Mouse (Mus musculus) heart, embryonic 16.5 days (tissue): ENCODE data around the gene Galnt3. TPM values are rescaled to one million over a fixed set of nuclear protein-coding genes. Genes with fewer than 3 reads are reported as not detected.

Source experiments
- ATAC-seq: fragments of 200-750 bp; cut with Nextera tagmentation; replicated peaks from 2 replicates; pipeline ENCODE4 v1.8.0; 2017; ENCODE audit warnings: moderate number of reproducible peaks; ENCODE audit not compliant: insufficient read depth, low FRiP score; ENCODE audit errors: extremely low read depth
- H3K27ac ChIP-seq: fragments of 300-500 bp; sonication (generic); 2 replicates; pipeline ENCODE4 v1.5.1; 2014; ENCODE audit warnings: mild to moderate bottlenecking, low read length, control low read depth, moderate library complexity
- H3K27me3 ChIP-seq: fragments of 300-500 bp; sonication (generic); 2 replicates; pipeline ENCODE4 v1.6.1; 2014; ENCODE audit warnings: low read length, mixed read lengths; ENCODE audit not compliant: control insufficient read depth, insufficient read depth
- H3K36me3 ChIP-seq: fragments of 300-500 bp; sonication (generic); 2 replicates; pipeline ENCODE4 v1.6.1; 2014; ENCODE audit not compliant: control insufficient read depth, insufficient read depth
- H3K4me1 ChIP-seq: fragments of 300-500 bp; sonication (generic); 2 replicates; pipeline ENCODE4 v1.6.1; 2014; ENCODE audit warnings: low read length, mixed read lengths; ENCODE audit not compliant: control insufficient read depth, insufficient read depth
- H3K4me2 ChIP-seq: fragments of 300-500 bp; sonication (generic); 2 replicates; pipeline ENCODE4 v1.6.1; 2014; ENCODE audit warnings: low read depth, mild to moderate bottlenecking, control low read depth, low read length
- H3K4me3 ChIP-seq: fragments of 300-500 bp; sonication (generic); 2 replicates; pipeline ENCODE4 v1.5.1; 2014; ENCODE audit warnings: mild to moderate bottlenecking, control low read depth, low read length
- H3K9ac ChIP-seq: fragments of 300-500 bp; sonication (generic); 2 replicates; pipeline ENCODE4 v1.6.1; 2014; ENCODE audit warnings: low read length, control low read depth
- H3K9me3 ChIP-seq: fragments of 300-500 bp; sonication (generic); replicated peaks from 2 replicates; pipeline ENCODE4 v1.6.1; 2016; ENCODE audit warnings: low read length; ENCODE audit not compliant: control insufficient read depth
- WGBS: fragments of 180-500 bp; shearing (Covaris S2); extraction: QIAGEN DNeasy Blood & Tissue Kit; methylation state at CpG from one replicate; pipeline ENCODE4 v1.1.7; 2014; 5-methylcytosine and 5-hydroxymethylcytosine counted together
- polyA plus RNA-seq: library from polyadenylated mRNA; unstranded; fragments of >200 nt; fragmentation: Nextera tagmentation; extraction: Ambion mirVana; gene quantifications from 2 replicates; pipeline ENCODE4 v1.2.1, GENCODE M21; 2015

Galnt3 gene
- polyA plus RNA-seq, 1 experiment from 2014 or later: 1.3 TPM

GRCm38 (mm10) chr2:66126936-66127335, 2.1 kb upstream of the Galnt3 start:
- H3K4me1 ChIP-seq: peaks cover 11% of the 10 kb centered on the region
- H3K9ac ChIP-seq: no peak overlapping the region
- no peak overlapping the region for H3K27ac ChIP-seq
- no peak for ATAC-seq
- H3K4me2 ChIP-seq: no peak overlapping the region
- H3K36me3 ChIP-seq: no peaks in the 10 kb centered on the region
- 79% methylated on average over 4 of the region's 4 CpGs for WGBS
- no peak overlapping the region for H3K4me3 ChIP-seq
- H3K9me3 ChIP-seq: no peaks in the 10 kb centered on the region
- peaks cover 32% of the 10 kb centered on the region for H3K27me3 ChIP-seq

- peak; percentile 18 for ATAC-seq
- Histone ChIP-seq H3K27me3 (peaks cover 32% of the 10 kb centered on the region), H3K27ac (no peak overlapping the region), H3K4me1 (peaks cover 11% of the 10 kb centered on the region), H3K9ac (peak overlapping the region; percentile 69), H3K36me3 (no peaks in the 10 kb centered on the region), H3K9me3 (no peaks in the 10 kb centered on the region), H3K4me2 (peak overlapping the region; percentile 100), H3K4me3 (peak overlapping the region; percentile 75)
- WGBS: under 1% methylated on average over 46 of the region's 57 CpGs
Measured at GRCm38 (mm10) chr2:66123756-66124589, 821 bp downstream of the Galnt3 start.

GRCm38 (mm10) chr2:66117686-66118085, 7.1 kb downstream of the Galnt3 start:
- Histone ChIP-seq H3K9ac (no peak overlapping the region), H3K4me2 (no peak overlapping the region), H3K4me3 (no peak overlapping the region), H3K27ac (no peak overlapping the region), H3K9me3 (no peaks in the 10 kb centered on the region), H3K27me3 (peaks cover 5% of the 10 kb centered on the region), H3K4me1 (no peaks in the 10 kb centered on the region), H3K36me3 (no peaks in the 10 kb centered on the region)
- WGBS: 73% methylated on average over 3 of the region's 3 CpGs
- ATAC-seq: no peak

DNA sequence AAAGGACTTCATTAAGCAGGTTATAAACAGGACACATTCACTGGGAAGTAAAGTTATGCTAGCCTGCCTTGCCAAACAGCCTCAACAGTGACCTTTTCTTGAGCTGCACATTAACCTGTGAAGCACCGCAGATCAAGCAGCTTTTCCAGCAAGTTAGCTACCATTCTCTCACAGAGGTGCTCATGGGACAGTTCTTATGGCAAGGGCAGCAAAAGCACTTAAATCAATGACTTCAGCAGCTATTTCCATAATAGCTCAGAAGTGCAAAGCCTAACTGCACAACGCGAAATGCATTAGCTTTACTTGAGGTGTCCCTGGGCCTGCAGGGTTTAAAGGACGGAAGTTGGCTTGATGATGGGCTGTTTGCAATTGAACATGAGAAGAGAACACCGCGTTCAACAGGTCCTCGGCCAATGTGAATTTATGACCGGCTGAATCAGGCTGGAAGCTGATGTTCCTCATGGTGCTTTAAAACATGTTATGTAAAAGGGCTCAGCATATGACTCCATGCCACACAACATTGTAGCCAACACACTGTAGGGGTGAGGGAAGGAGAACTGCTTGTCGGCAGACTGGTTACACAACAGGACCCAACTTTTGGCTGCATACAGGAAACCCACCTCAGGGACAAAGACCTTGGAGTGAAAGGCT, 16.8 kb downstream of the Galnt3 start:
- 92% methylated on average over 9 of the region's 9 CpGs for WGBS
- H3K27ac ChIP-seq: no peak overlapping the region
- H3K4me2 ChIP-seq: no peak overlapping the region
- H3K4me1 ChIP-seq: no peaks in the 10 kb centered on the region
- H3K9ac ChIP-seq: no peak overlapping the region
- no peaks in the 10 kb centered on the region for H3K36me3 ChIP-seq
- H3K27me3 ChIP-seq: no peaks in the 10 kb centered on the region
- no peaks in the 10 kb centered on the region for H3K9me3 ChIP-seq
- no peak overlapping the region for H3K4me3 ChIP-seq
- no peak for ATAC-seq

GRCm38 (mm10) chr2:66103740-66104436, 20.9 kb downstream of the Galnt3 start:
- no peak for ATAC-seq
- no peaks in the 10 kb centered on the region for H3K36me3 ChIP-seq
- no peaks in the 10 kb centered on the region for H3K27me3 ChIP-seq
- H3K4me3 ChIP-seq: no peak overlapping the region
- H3K9me3 ChIP-seq: no peaks in the 10 kb centered on the region
- 44% methylated on average over 10 of the region's 10 CpGs for WGBS
- H3K9ac ChIP-seq: no peak overlapping the region
- no peak overlapping the region for H3K27ac ChIP-seq
- no peak overlapping the region for H3K4me2 ChIP-seq
- no peaks in the 10 kb centered on the region for H3K4me1 ChIP-seq

GRCm38 (mm10) chr2:66101686-66102304, 23.0 kb downstream of the Galnt3 start:
- Histone ChIP-seq H3K9me3 (no peaks in the 10 kb centered on the region), H3K4me3 (no peak overlapping the region), H3K9ac (no peak overlapping the region), H3K27ac (no peak overlapping the region), H3K4me1 (no peaks in the 10 kb centered on the region), H3K4me2 (no peak overlapping the region), H3K27me3 (no peaks in the 10 kb centered on the region), H3K36me3 (no peaks in the 10 kb centered on the region)
- no peak for ATAC-seq
- WGBS: 91% methylated on average over 9 of the region's 9 CpGs

DNA sequence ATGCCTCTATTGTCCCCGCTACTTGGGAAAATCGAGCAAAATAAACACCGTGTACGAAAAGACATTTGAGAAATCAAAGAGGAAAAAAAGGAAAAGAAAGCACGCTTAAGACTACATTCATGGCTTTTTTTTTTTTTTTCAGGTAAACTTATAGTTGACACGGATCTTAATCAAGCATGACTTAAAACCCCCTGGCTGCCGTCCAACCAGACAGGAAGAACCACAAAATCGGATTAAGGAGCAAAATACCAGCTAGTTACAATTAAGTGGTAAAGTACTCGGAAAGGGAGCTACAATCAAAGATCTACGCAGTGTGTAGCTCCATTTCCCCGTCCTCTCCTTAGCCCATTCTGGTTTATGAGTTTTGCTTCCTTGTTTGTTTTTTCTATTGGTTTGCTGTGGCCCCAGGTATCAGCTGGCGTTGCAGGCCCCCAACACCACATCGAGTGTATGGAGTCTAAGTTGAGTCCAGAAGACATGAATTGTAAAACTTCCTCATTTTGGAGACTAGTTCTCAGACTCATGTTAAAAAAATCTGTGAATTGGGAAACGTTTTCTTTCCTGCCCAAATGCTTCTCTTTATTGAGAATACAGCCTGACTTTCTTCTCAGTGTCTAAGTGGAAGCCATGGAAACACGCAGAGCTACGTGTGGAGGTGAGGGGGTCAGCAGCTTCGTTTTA, 24.0 kb downstream of the Galnt3 start:
- Histone ChIP-seq H3K4me1 (no peaks in the 10 kb centered on the region), H3K4me2 (no peak overlapping the region), H3K4me3 (no peak overlapping the region), H3K9me3 (no peaks in the 10 kb centered on the region), H3K27me3 (no peaks in the 10 kb centered on the region), H3K27ac (no peak overlapping the region), H3K9ac (no peak overlapping the region), H3K36me3 (no peaks in the 10 kb centered on the region)
- 75% methylated on average over 17 of the region's 17 CpGs for WGBS
- no peak for ATAC-seq

DNA sequence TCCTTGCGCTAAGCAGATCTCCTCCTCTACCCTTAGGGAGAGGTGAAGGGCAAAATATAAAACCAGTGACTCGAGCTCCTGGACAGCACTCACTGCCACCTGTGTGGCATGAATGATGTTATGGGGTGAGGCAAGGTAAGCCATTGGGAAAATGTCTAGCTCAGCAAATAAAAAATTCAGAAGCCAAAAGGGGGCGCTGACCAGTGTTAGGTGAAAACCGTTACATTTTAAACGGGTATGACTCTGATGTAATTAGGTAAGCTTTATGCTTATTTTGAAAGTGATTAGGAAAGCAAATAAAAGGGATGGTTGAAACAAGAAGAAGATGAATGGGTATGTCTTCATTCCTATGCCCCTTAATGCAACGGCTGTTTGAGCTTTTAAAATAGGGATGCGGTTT, 24.6 kb downstream of the Galnt3 start:
- Histone ChIP-seq H3K27me3 (no peaks in the 10 kb centered on the region), H3K36me3 (no peaks in the 10 kb centered on the region), H3K4me2 (no peak overlapping the region), H3K4me3 (no peak overlapping the region), H3K9ac (no peak overlapping the region), H3K27ac (no peak overlapping the region), H3K4me1 (no peaks in the 10 kb centered on the region), H3K9me3 (no peaks in the 10 kb centered on the region)
- WGBS: 74% methylated on average over 7 of the region's 7 CpGs
- ATAC-seq: no peak
